Mouse (Mus musculus) midbrain, embryonic 11.5 days (tissue): ENCODE measurements at regions not wholly inside any gene's neighbourhood (a gene's known extent, or its start where the extent isn't known, plus 50 kb on each side); places are given as distances from the start of the nearest gene placed in this dataset.

Experiments used
- ATAC-seq: fragments of 200-750 bp; cut with Nextera tagmentation; 2 replicates; pipeline ENCODE4 v1.8.0; 2017; ENCODE audit warnings: moderate TSS enrichment, moderate library complexity; ENCODE audit not compliant: low FRiP score
- DNase-seq: peaks from one replicate; pipeline ENCODE4 v3.0.0; 2015; ENCODE audit warnings: low spot score; ENCODE audit errors: missing footprints
- H3K27ac ChIP-seq: fragments of 300-500 bp; sonication (generic); 2 replicates; pipeline ENCODE4 v1.5.1; 2014; ENCODE audit warnings: low read depth, low read length
- H3K27me3 ChIP-seq: fragments of 300-500 bp; sonication (generic); 2 replicates; pipeline ENCODE4 v1.6.1; 2014; ENCODE audit warnings: mild to moderate bottlenecking, low read length, moderate library complexity, mixed read lengths; ENCODE audit not compliant: control insufficient read depth, insufficient read depth
- H3K36me3 ChIP-seq: fragments of 300-500 bp; sonication (generic); 2 replicates; pipeline ENCODE4 v1.6.1; 2014; ENCODE audit warnings: mild to moderate bottlenecking, low read length, moderate library complexity, mixed read lengths; ENCODE audit not compliant: control insufficient read depth, insufficient read depth
- H3K4me1 ChIP-seq: fragments of 300-500 bp; sonication (generic); 2 replicates; pipeline ENCODE4 v1.6.1; 2014; ENCODE audit warnings: low read length; ENCODE audit not compliant: control insufficient read depth, insufficient read depth
- H3K4me2 ChIP-seq: fragments of 300-500 bp; sonication (generic); 2 replicates; pipeline ENCODE4 v1.6.1; 2014; ENCODE audit warnings: mild to moderate bottlenecking, moderate library complexity
- H3K4me3 ChIP-seq: fragments of 300-500 bp; sonication (generic); 2 replicates; pipeline ENCODE4 v1.5.1; 2014; ENCODE audit warnings: low read depth, low read length
- H3K9ac ChIP-seq: fragments of 300-500 bp; sonication (generic); 2 replicates; pipeline ENCODE4 v1.6.1; 2014; ENCODE audit warnings: low read length
- H3K9me3 ChIP-seq: fragments of 300-500 bp; sonication (generic); 2 replicates; pipeline ENCODE4 v1.6.1; 2016; ENCODE audit warnings: low read length; ENCODE audit not compliant: control insufficient read depth
- WGBS: fragments of 180-500 bp; shearing (Covaris S2); extraction: QIAGEN DNeasy Blood & Tissue Kit; methylation state at CpG from one replicate; pipeline ENCODE4 v1.1.7; 2014; 5-methylcytosine and 5-hydroxymethylcytosine counted together

DNA sequence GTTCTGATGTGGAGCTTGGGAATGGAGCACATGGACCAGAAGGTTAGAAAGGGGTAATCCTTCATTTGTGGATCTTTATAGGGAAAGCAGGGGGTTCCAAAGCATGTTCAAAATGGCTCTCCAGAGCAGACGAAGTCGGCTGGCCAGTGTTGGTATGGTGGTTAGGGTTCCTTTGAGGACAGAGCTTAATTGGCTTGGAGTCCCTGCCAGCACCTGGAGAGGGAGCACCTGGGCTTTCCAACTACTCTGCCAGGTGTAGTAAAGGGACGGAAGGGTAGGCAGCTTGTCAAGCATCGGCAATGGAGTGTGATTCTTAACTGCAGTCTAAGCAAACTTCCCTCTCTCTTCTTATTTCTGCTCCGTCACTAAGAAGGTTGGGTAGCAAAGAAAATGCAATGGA lies 438.5 kb downstream of the Bckdhb start:
- 95% methylated on average over 5 of the region's 5 CpGs for WGBS
- Histone ChIP-seq H3K9ac (no peak overlapping the region), H3K27me3 (no peaks in the 10 kb centered on the region), H3K4me1 (no peaks in the 10 kb centered on the region), H3K36me3 (no peaks in the 10 kb centered on the region), H3K27ac (no peak overlapping the region), H3K4me2 (no peak overlapping the region), H3K4me3 (no peak overlapping the region), H3K9me3 (no peaks in the 10 kb centered on the region)
- DNase-seq, result no peak
- no peak for ATAC-seq

DNA sequence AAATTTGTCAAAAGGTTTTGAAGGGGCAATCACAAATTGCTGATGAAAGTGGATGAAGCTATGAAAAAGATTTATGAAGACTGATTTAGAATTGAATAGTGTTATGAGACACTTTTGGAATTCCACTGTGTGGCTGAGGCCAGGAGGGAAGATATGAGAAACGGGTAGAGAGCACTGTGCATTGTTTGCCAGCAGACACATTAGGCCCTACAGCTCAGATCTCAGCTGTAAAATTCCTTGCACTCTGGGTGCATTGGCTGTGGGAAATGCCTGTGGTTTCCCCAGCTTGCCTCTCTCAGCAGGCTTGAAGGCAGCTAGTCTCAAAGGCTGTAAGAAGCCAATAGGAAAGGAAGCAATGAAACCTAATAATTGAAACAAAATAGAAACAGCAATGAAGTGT lies 444.3 kb downstream of the Bckdhb start:
- Histone ChIP-seq H3K27ac (no peak overlapping the region), H3K36me3 (no peaks in the 10 kb centered on the region), H3K9ac (no peak overlapping the region), H3K4me2 (no peak overlapping the region), H3K4me3 (no peak overlapping the region), H3K9me3 (no peaks in the 10 kb centered on the region), H3K27me3 (no peaks in the 10 kb centered on the region), H3K4me1 (no peaks in the 10 kb centered on the region)
- no peak for DNase-seq
- no peak for ATAC-seq
- WGBS, result 74% methylated on average over 1 of the region's 1 CpGs

DNA sequence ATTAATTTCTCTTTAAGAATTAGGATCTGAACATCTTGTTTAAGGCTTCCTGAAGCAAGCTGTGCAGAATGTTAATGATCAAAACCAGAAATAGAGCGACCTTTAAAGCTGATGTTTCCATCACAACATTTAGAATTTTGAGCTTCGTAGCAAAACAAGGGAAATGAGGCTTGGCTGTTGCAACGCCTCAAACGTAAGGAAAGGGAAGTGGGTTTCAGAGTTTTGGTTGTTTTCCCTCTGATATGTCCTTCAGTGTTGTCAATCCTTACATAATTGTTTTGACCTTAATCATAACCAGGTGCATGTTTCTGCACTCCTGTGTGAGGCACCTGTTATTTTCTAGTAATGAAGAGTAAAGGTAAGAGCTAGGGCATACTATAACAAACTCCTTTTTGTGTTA lies 445.3 kb downstream of the Bckdhb start:
- no peaks in the 10 kb centered on the region for H3K9me3 ChIP-seq
- no peaks in the 10 kb centered on the region for H3K4me1 ChIP-seq
- no peaks in the 10 kb centered on the region for H3K27me3 ChIP-seq
- no peak overlapping the region for H3K4me2 ChIP-seq
- H3K36me3 ChIP-seq, result no peaks in the 10 kb centered on the region
- 75% methylated on average over 4 of the region's 4 CpGs for WGBS
- H3K9ac ChIP-seq, result no peak overlapping the region
- ATAC-seq (no peak), DNase-seq (no peak)
- no peak overlapping the region for H3K27ac ChIP-seq
- no peak overlapping the region for H3K4me3 ChIP-seq

DNA sequence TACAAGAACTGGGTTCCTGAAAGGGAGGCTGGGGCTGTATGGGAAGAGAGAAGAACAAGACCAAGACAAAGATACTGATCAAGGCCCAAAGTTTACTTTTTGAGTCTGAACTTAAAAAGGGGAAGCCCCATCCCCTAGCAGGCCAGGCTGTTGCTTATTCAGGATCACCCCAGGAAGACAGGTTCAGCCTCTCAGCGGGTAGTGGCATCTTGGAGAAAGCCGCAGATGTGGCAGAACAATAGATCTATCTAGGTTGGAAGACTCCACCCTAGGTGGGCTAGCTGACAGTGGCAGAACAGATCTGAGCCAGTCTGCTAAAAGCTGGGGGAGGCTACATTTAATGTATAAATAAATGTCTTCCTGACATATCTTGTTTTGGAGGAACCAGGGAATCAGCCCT lies 450.8 kb downstream of the Bckdhb start:
- DNase-seq, result peak; percentile 81
- no peaks in the 10 kb centered on the region for H3K4me1 ChIP-seq
- 51% methylated on average over 2 of the region's 2 CpGs for WGBS
- no peak for ATAC-seq
- H3K9ac ChIP-seq, result no peak overlapping the region
- H3K36me3 ChIP-seq, result no peaks in the 10 kb centered on the region
- no peaks in the 10 kb centered on the region for H3K9me3 ChIP-seq
- H3K4me3 ChIP-seq, result no peak overlapping the region
- no peaks in the 10 kb centered on the region for H3K27me3 ChIP-seq
- H3K4me2 ChIP-seq, result no peak overlapping the region
- no peak overlapping the region for H3K27ac ChIP-seq

DNA sequence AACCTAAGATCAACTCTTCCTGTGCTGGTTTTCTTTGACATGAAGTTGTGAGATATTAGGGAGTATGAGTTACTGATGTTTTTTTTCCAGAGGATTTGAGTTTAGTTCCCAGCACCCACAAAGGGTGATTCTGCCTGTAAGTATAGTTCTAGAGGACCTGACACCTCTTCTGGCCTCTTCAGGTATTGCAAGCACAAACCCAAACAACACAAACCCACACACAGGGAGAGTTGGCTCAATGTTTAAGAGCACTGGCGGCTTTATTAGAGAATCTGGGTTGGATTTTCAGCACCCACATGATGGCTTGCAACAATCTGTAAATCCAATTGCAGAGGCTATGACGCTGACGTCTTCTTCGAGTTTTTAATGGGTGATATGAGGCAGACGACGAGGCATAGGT lies 451.7 kb downstream of the Bckdhb start:
- WGBS, result 94% methylated on average over 6 of the region's 6 CpGs
- Histone ChIP-seq H3K4me2 (no peak overlapping the region), H3K9ac (no peak overlapping the region), H3K4me3 (no peak overlapping the region), H3K9me3 (no peaks in the 10 kb centered on the region), H3K27me3 (no peaks in the 10 kb centered on the region), H3K27ac (no peak overlapping the region), H3K36me3 (no peaks in the 10 kb centered on the region), H3K4me1 (no peaks in the 10 kb centered on the region)
- ATAC-seq (no peak), DNase-seq (no peak)

DNA sequence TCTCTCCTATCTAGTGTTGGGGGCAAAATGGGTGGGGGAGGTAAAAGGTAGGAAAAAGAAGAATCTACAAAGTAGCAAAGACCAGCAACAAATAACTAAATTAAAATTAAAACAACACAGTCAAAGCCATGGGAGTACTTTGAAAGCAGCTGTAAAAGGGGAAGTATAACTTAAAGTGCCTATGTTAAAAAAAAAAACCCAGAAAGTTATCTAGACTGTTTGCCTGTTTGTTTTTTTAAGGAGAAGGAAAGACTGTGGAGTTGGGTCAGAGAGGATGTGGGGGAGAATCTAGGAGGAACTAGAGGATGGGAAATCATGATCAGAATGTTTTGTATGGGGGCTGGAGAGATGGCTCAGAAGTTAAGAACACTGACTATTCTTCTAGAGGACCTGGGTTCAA lies 457.0 kb downstream of the Bckdhb start:
- Histone ChIP-seq H3K36me3 (no peaks in the 10 kb centered on the region), H3K27me3 (no peaks in the 10 kb centered on the region), H3K27ac (no peak overlapping the region), H3K4me1 (no peaks in the 10 kb centered on the region), H3K4me2 (no peak overlapping the region), H3K9ac (no peak overlapping the region), H3K4me3 (no peak overlapping the region), H3K9me3 (no peaks in the 10 kb centered on the region)
- peak; percentile 23 for DNase-seq
- ATAC-seq, result no peak

DNA sequence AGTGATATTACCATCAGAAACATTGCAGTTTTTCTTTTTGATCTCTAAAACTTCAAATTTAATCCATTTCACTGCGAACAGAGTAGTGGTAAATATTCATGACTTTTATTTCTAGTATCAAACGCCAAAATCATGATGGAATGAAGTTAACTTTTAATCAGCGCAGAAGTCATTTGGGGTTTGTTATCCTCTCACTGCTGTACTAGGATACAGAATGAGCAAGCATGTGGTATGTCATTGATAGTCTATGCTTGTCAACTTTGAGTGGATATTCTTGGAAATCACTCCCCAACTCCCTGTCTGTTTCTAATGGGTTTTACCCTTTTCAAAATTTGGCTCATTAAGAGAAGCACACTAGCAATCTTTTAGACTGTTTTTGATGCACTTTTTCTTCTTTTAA lies 464.9 kb downstream of the Bckdhb start:
- H3K9ac ChIP-seq, result no peak overlapping the region
- no peak overlapping the region for H3K4me2 ChIP-seq
- no peaks in the 10 kb centered on the region for H3K36me3 ChIP-seq
- H3K27ac ChIP-seq, result no peak overlapping the region
- no peaks in the 10 kb centered on the region for H3K27me3 ChIP-seq
- DNase-seq, result peak; percentile 60
- no peak for ATAC-seq
- no peaks in the 10 kb centered on the region for H3K4me1 ChIP-seq
- H3K4me3 ChIP-seq, result no peak overlapping the region
- H3K9me3 ChIP-seq, result no peaks in the 10 kb centered on the region
- 92% methylated on average over 3 of the region's 3 CpGs for WGBS

DNA sequence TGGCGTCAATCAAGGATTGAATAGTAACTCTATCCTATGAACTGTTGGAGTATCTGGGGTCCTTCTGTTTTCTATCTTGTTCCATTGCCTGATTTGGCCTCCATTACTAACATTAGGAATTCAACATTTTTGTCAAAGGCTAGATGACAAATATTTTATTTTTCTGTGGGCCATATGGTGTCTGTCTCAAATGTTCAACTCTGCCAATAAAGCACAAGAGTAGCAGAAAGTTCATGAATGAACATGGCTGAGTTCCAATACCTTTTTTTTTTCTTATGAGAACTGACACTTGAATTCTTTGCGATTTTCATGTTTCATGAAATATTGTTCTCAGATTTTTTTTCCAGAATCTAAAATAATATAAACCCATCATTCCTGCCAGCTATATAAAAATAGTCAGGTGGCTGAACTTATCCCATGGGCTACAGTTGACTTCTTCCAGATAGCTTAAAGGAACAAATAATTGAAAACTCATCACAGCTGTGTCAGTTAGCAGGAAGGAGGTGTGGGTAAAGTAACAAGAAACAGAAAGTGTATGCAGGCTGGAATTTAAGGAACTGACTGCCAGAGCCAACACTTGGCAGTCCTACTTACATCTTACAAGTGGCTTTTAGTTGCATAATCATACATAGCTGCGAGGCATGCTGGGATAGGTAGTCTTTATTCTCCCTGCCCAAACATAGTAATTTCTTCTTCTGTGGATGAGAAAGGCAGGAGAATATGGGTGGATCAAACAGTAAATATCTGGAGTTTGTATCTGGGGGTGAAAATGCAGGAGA lies 469.8 kb downstream of the Bckdhb start:
- Histone ChIP-seq H3K36me3 (no peaks in the 10 kb centered on the region), H3K4me1 (no peaks in the 10 kb centered on the region), H3K4me2 (no peak overlapping the region), H3K4me3 (no peak overlapping the region), H3K27ac (no peak overlapping the region), H3K9ac (no peak overlapping the region), H3K9me3 (no peaks in the 10 kb centered on the region), H3K27me3 (no peaks in the 10 kb centered on the region)
- 91% methylated on average over 3 of the region's 3 CpGs for WGBS
- DNase-seq, result no peak
- ATAC-seq, result no peak

DNA sequence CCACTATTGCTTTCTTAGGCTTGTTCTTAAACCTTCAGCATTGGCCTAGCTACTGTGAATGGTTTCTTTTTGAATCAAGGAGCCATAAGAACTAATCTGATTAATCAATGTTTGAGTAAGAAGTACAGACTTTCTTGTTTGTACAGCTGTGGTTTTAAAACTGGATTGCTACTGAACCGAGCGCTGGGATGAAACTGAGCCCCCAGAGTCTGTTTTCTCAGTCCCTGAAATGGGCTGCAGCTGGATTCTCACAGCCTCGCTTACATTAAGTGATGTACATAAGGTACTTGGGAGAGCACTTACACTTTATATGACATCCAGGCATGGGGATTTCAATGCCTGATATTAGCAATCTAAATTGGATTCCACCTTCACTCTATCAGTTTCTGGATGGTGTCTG lies 474.5 kb downstream of the Bckdhb start:
- no peak overlapping the region for H3K4me3 ChIP-seq

More for the DNA sequence above, 474.5 kb downstream of the Bckdhb start:
- DNase-seq (no peak), ATAC-seq (no peak)
- WGBS, result 56% methylated on average over 3 of the region's 3 CpGs
- H3K4me1 ChIP-seq, result no peaks in the 10 kb centered on the region
- H3K9ac ChIP-seq, result no peak overlapping the region
- H3K27me3 ChIP-seq, result no peaks in the 10 kb centered on the region
- no peak overlapping the region for H3K27ac ChIP-seq
- no peak overlapping the region for H3K4me2 ChIP-seq
- H3K9me3 ChIP-seq, result no peaks in the 10 kb centered on the region
- H3K36me3 ChIP-seq, result no peaks in the 10 kb centered on the region
